Mouse (Mus musculus): Measurements from ENCODE around the gene Ubl3.

- TF ChIP-seq CTCF (IDR thresholded peaks at IDR 0.05; ENCODE audit: extremely low read depth, insufficient read depth, low read length) (no peak), POLR2A (IDR thresholded peaks at IDR 0.05; ENCODE audit: extremely low read depth, insufficient read depth, low read length) (no peak)
These were observed 66.4 kb downstream of the Ubl3 start for GRCm38 (mm10) chr5:148486202-148486601.

All from cortical plate, adult 2 months (tissue).